7 mouse cellular contexts compared by ENCODE assay signal in genomic region chrX:101221834-101222795, GRCm38 (mm10). TPM values are rescaled to one million over a fixed set of nuclear protein-coding genes. Genes with fewer than 3 reads are reported as not detected.
DNase-seq lines count a peak whose midpoint lies in the region; ATAC-seq lines count a peak whose summit lies in the region.

Snx12 (minus strand) TSS chrX:101222563.

- peak within 1 kb of the TSS; percentile 61 for H3K27ac ChIP-seq in intestine, embryonic 16.5 days (ENCODE audit: low read length)
- peak within 1 kb of the TSS; percentile 60 for H3K27ac ChIP-seq in midbrain, embryonic 11.5 days (ENCODE audit: low read depth, low read length)

- ATAC-seq in intestine, embryonic 16.5 days, result peak; percentile 94
- ATAC-seq in midbrain, embryonic 11.5 days (ENCODE audit: low FRiP score), result peak; percentile 98

- no peaks in the 10 kb centered on the region for H3K27me3 ChIP-seq in intestine, embryonic 16.5 days (replicated peaks; ENCODE audit: control insufficient read depth, insufficient read depth, low read length)
- peaks cover 6% of the 10 kb centered on the region for H3K27me3 ChIP-seq in midbrain, embryonic 11.5 days (ENCODE audit: control insufficient read depth, insufficient read depth, low read length)

- no peaks in the 10 kb centered on the region for H3K9me3 ChIP-seq in intestine, embryonic 16.5 days (ENCODE audit: control insufficient read depth, low read length)
- H3K9me3 ChIP-seq in midbrain, embryonic 11.5 days (ENCODE audit: control insufficient read depth, low read length), result no peaks in the 10 kb centered on the region

- peak within 1 kb of the TSS; percentile 57 for H3K4me3 ChIP-seq in intestine, embryonic 16.5 days (ENCODE audit: low read length)
- peak within 1 kb of the TSS; percentile 44 for H3K4me3 ChIP-seq in midbrain, embryonic 11.5 days (ENCODE audit: low read depth, low read length)

- no peaks in the 10 kb centered on the region for H3K4me1 ChIP-seq in intestine, embryonic 16.5 days (ENCODE audit: control insufficient read depth, insufficient read depth, low read length)
- H3K4me1 ChIP-seq in midbrain, embryonic 11.5 days (ENCODE audit: control insufficient read depth, insufficient read depth, low read length), result peaks cover 3% of the 10 kb centered on the region; the same call in 1 of the 2 replicates

- 15% methylated on average over 55 of the region's 55 CpGs for WGBS in intestine, embryonic 16.5 days
- 15% methylated on average over 55 of the region's 55 CpGs for WGBS in midbrain, embryonic 11.5 days

- intact Hi-C loops in left cerebral cortex, postnatal 36 days (cut with DNase I), result loop anchor here (2.0 kb wide), 2 partner anchors 33 to 111 kb away; partner anchors contain the start of gene Foxo4

- DNase-seq in adrenal gland, adult 8-10 months, result peak; percentile 86
- DNase-seq in embryo, embryonic 9.5 days (ENCODE audit: extremely low spot score), result peak; percentile 87
- peak; percentile 70 to 79 for DNase-seq in gastrocnemius, postnatal 4 days (ENCODE audit: low spot score in 2 of 2)
- DNase-seq in left cerebral cortex, postnatal 36 days (ENCODE audit: low spot score in 2 of 2), result peak; percentile 86 to 88
- peak; percentile 99 for DNase-seq in midbrain, embryonic 11.5 days (ENCODE audit: low spot score, missing footprints)
- DNase-seq in skeletal muscle tissue, adult 2 months (ENCODE audit: low read depth, low spot score), result peak; percentile 93

- H3K4me2 ChIP-seq in intestine, embryonic 16.5 days (ENCODE audit: low read depth, low read length), result peak within 1 kb of the TSS; percentile 51
- H3K4me2 ChIP-seq in midbrain, embryonic 11.5 days, result peak within 1 kb of the TSS; percentile 53

- no peaks in the 10 kb centered on the region for H3K36me3 ChIP-seq in intestine, embryonic 16.5 days (ENCODE audit: control insufficient read depth, insufficient read depth, low read length)
- no peaks in the 10 kb centered on the region for H3K36me3 ChIP-seq in midbrain, embryonic 11.5 days (ENCODE audit: control insufficient read depth, insufficient read depth, low read length)

- H3K9ac ChIP-seq in intestine, embryonic 16.5 days (ENCODE audit: low read depth, low read length), result peak within 1 kb of the TSS; percentile 71
- H3K9ac ChIP-seq in midbrain, embryonic 11.5 days (ENCODE audit: low read length), result peak within 1 kb of the TSS; percentile 53

RNA-seq across cellular contexts. Expression of gene Snx12, which starts in this region (rescaled TPM):
- total RNA-seq in adrenal gland, adult 8-10 months (2022), result 10 to 100 TPM; 49.1 to 69.9 (median 64.8) TPM
- 10 to 100 TPM; 47.4 to 58.4 TPM for total RNA-seq in gastrocnemius, postnatal 4 days (2021)
- 54.2 and 56.4 TPM in 2 replicates for polyA plus RNA-seq in intestine, embryonic 16.5 days (2015; fragmentation: Nextera tagmentation; extraction: Ambion mirVana)
- total RNA-seq in left cerebral cortex, postnatal 36 days (2021), result 10 to 100 TPM; 73.8 to 78.0 TPM
- polyA plus RNA-seq in midbrain, embryonic 11.5 days (2014; fragmentation: Nextera tagmentation; extraction: Ambion mirVana), result 61.5 and 66.6 TPM in 2 replicates

Comparison
In these comparisons a context has a peak if more than half of its experiments do, and no peak if none do; other contexts are left out.
1. Peak in every context shown above with its lines: DNase-seq, ATAC-seq, H3K4me3 ChIP-seq and H3K27ac ChIP-seq.